Mouse (Mus musculus): ENCODE data around the gene Zfp36. TPM values are rescaled to one million over a fixed set of nuclear protein-coding genes. Genes with fewer than 3 reads are reported as not detected.

The Zfp36 gene
- total and polyA plus RNA-seq, 3 experiments: 21.3 to 42.8 (median 28.3) TPM

GRCm38 (mm10) chr7:28351676-28352191, 28.3 kb downstream of the Zfp36 start:
- H3K27me3 ChIP-seq (ENCODE audit: insufficient read depth, low read length): peaks cover 2% of the 10 kb centered on the region; the same call in 1 of the 2 replicates
- DNase-seq (ENCODE audit: low spot score): peak; percentile 33
- no peak for TF ChIP-seq CTCF (IDR thresholded peaks at IDR 0.05; ENCODE audit: low read depth, low read length)
- no peak for TF ChIP-seq GATA1 (IDR thresholded peaks at IDR 0.05; ENCODE audit: borderline replicate concordance, low read length)
- TF ChIP-seq POLR2AphosphoS5 (IDR thresholded peaks at IDR 0.05; ENCODE audit: insufficient replicate concordance, low read depth, low read length): no peak
- no peak for TF ChIP-seq TAL1 (conservative IDR thresholded peaks at IDR 0.05; ENCODE audit: low read depth, low read length)
- no peak for TF ChIP-seq GATA2 (IDR thresholded peaks at IDR 0.05; ENCODE audit: borderline replicate concordance, low read depth, low read length)
- no peaks in the 10 kb centered on the region for H3K9me3 ChIP-seq (replicated peaks)
- peaks cover 46% of the 10 kb centered on the region for H3K36me3 ChIP-seq (replicated peaks)
- ATAC-seq (ENCODE audit: extremely low read depth, insufficient number of reproducible peaks, low FRiP score, poor library complexity, severe bottlenecking): no peak
- H3K4me1 ChIP-seq (ENCODE audit: insufficient read depth, low read depth, low read length): peaks cover 47% of the 10 kb centered on the region
- H3K4me3 ChIP-seq (ENCODE audit: low read depth, low read length): peak overlapping the region; percentile 88

- Histone ChIP-seq H3K36me3 (replicated peaks) (peaks cover 43% of the 10 kb centered on the region), H3K4me3 (ENCODE audit: low read depth, low read length) (peak within 1 kb of the TSS; percentile 88), H3K4me1 (ENCODE audit: insufficient read depth, low read depth, low read length) (peaks cover 45% of the 10 kb centered on the region), H3K9me3 (replicated peaks) (no peaks in the 10 kb centered on the region), H3K27me3 (ENCODE audit: insufficient read depth, low read length) (no peaks in the 10 kb centered on the region)
- DNase-seq (ENCODE audit: low spot score): peak; percentile 87
- peak; percentile 87 for ATAC-seq (ENCODE audit: extremely low read depth, insufficient number of reproducible peaks, low FRiP score, poor library complexity, severe bottlenecking)
- TF ChIP-seq TAL1 (conservative IDR thresholded peaks at IDR 0.05; ENCODE audit: low read depth, low read length) (no peak), GATA2 (IDR thresholded peaks at IDR 0.05; ENCODE audit: borderline replicate concordance, low read depth, low read length) (no peak), POLR2AphosphoS5 (IDR thresholded peaks at IDR 0.05; ENCODE audit: insufficient replicate concordance, low read depth, low read length) (no peak), CTCF (IDR thresholded peaks at IDR 0.05; ENCODE audit: low read depth, low read length) (no peak), GATA1 (IDR thresholded peaks at IDR 0.05; ENCODE audit: borderline replicate concordance, low read length) (no peak)
These were observed 29.7 kb downstream of the Zfp36 start, which contains the start of gene Rps16 for GRCm38 (mm10) chr7:28350155-28350883. Rps16 (plus strand) TSS chr7:28350652.

- no peak for ATAC-seq (ENCODE audit: extremely low read depth, insufficient number of reproducible peaks, low FRiP score, poor library complexity, severe bottlenecking)
These were observed 31.5 kb downstream of the Zfp36 start for GRCm38 (mm10) chr7:28348601-28349000.

GRCm38 (mm10) chr7:28347746-28348145, 32.3 kb downstream of the Zfp36 start:
- peaks cover 18% of the 10 kb centered on the region for H3K36me3 ChIP-seq (replicated peaks)
- H3K9me3 ChIP-seq (replicated peaks): no peaks in the 10 kb centered on the region
- peaks cover 34% of the 10 kb centered on the region for H3K4me1 ChIP-seq (ENCODE audit: insufficient read depth, low read depth, low read length)
- H3K27me3 ChIP-seq (ENCODE audit: insufficient read depth, low read length): no peaks in the 10 kb centered on the region
- DNase-seq (ENCODE audit: low spot score) (no peak), ATAC-seq (ENCODE audit: extremely low read depth, insufficient number of reproducible peaks, low FRiP score, poor library complexity, severe bottlenecking) (no peak)
- H3K4me3 ChIP-seq (ENCODE audit: low read depth, low read length): no peak overlapping the region
- TF ChIP-seq GATA1 (IDR thresholded peaks at IDR 0.05; ENCODE audit: borderline replicate concordance, low read length): no peak
- TF ChIP-seq POLR2AphosphoS5 (IDR thresholded peaks at IDR 0.05; ENCODE audit: insufficient replicate concordance, low read depth, low read length): no peak
- TF ChIP-seq GATA2 (IDR thresholded peaks at IDR 0.05; ENCODE audit: borderline replicate concordance, low read depth, low read length): no peak
- TF ChIP-seq CTCF (IDR thresholded peaks at IDR 0.05; ENCODE audit: low read depth, low read length): no peak
- no peak for TF ChIP-seq TAL1 (conservative IDR thresholded peaks at IDR 0.05; ENCODE audit: low read depth, low read length)

More at GRCm38 (mm10) chr7:28348601-28349000, 31.5 kb downstream of the Zfp36 start:
- H3K4me3 ChIP-seq (ENCODE audit: low read depth, low read length): no peak overlapping the region
- H3K9me3 ChIP-seq (replicated peaks): no peaks in the 10 kb centered on the region
- no peak for TF ChIP-seq GATA2 (IDR thresholded peaks at IDR 0.05; ENCODE audit: borderline replicate concordance, low read depth, low read length)
- TF ChIP-seq TAL1 (conservative IDR thresholded peaks at IDR 0.05; ENCODE audit: low read depth, low read length): no peak
- no peak for TF ChIP-seq GATA1 (IDR thresholded peaks at IDR 0.05; ENCODE audit: borderline replicate concordance, low read length)
- no peak for TF ChIP-seq POLR2AphosphoS5 (IDR thresholded peaks at IDR 0.05; ENCODE audit: insufficient replicate concordance, low read depth, low read length)
- TF ChIP-seq CTCF (IDR thresholded peaks at IDR 0.05; ENCODE audit: low read depth, low read length): no peak
- no peaks in the 10 kb centered on the region for H3K27me3 ChIP-seq (ENCODE audit: insufficient read depth, low read length)
- DNase-seq (ENCODE audit: low spot score): no peak
- H3K4me1 ChIP-seq (ENCODE audit: insufficient read depth, low read depth, low read length): peaks cover 42% of the 10 kb centered on the region
- H3K36me3 ChIP-seq (replicated peaks): peaks cover 27% of the 10 kb centered on the region

GRCm38 (mm10) chr7:28344637-28345036, 35.4 kb downstream of the Zfp36 start:
- Histone ChIP-seq H3K4me1 (ENCODE audit: insufficient read depth, low read depth, low read length) (peaks cover 26% of the 10 kb centered on the region), H3K9me3 (replicated peaks) (no peaks in the 10 kb centered on the region), H3K27me3 (ENCODE audit: insufficient read depth, low read length) (0 out of 2 replicates have a peak, but pooled peaks cover 3% of the 10 kb centered on the region), H3K36me3 (replicated peaks) (no peaks in the 10 kb centered on the region), H3K4me3 (ENCODE audit: low read depth, low read length) (no peak overlapping the region)
- TF ChIP-seq GATA2 (IDR thresholded peaks at IDR 0.05; ENCODE audit: borderline replicate concordance, low read depth, low read length) (no peak), TAL1 (conservative IDR thresholded peaks at IDR 0.05; ENCODE audit: low read depth, low read length) (no peak), CTCF (IDR thresholded peaks at IDR 0.05; ENCODE audit: low read depth, low read length) (peak; percentile 90), POLR2AphosphoS5 (IDR thresholded peaks at IDR 0.05; ENCODE audit: insufficient replicate concordance, low read depth, low read length) (no peak)
- no peak; the same call in 1 of the 2 replicates for ATAC-seq (ENCODE audit: extremely low read depth, insufficient number of reproducible peaks, low FRiP score, poor library complexity, severe bottlenecking)
- DNase-seq (ENCODE audit: low spot score): no peak

GRCm38 (mm10) chr7:28341381-28341780, 38.7 kb downstream of the Zfp36 start:
- peaks cover 6% of the 10 kb centered on the region for H3K36me3 ChIP-seq (replicated peaks)
- TF ChIP-seq GATA2 (IDR thresholded peaks at IDR 0.05; ENCODE audit: borderline replicate concordance, low read depth, low read length) (no peak), POLR2AphosphoS5 (IDR thresholded peaks at IDR 0.05; ENCODE audit: insufficient replicate concordance, low read depth, low read length) (no peak), TAL1 (conservative IDR thresholded peaks at IDR 0.05; ENCODE audit: low read depth, low read length) (no peak), CTCF (IDR thresholded peaks at IDR 0.05; ENCODE audit: low read depth, low read length) (no peak), GATA1 (IDR thresholded peaks at IDR 0.05; ENCODE audit: borderline replicate concordance, low read length) (no peak)
- H3K4me3 ChIP-seq (ENCODE audit: low read depth, low read length): no peak overlapping the region
- H3K4me1 ChIP-seq (ENCODE audit: insufficient read depth, low read depth, low read length): peaks cover 29% of the 10 kb centered on the region
- H3K27me3 ChIP-seq (ENCODE audit: insufficient read depth, low read length): 0 out of 2 replicates have a peak, but pooled peaks cover 3% of the 10 kb centered on the region
- DNase-seq (ENCODE audit: low spot score) (no peak), ATAC-seq (ENCODE audit: extremely low read depth, insufficient number of reproducible peaks, low FRiP score, poor library complexity, severe bottlenecking) (no peak)
- no peaks in the 10 kb centered on the region for H3K9me3 ChIP-seq (replicated peaks)

Data from G1E (cell line).